Mouse (Mus musculus): Measurements from ENCODE around the gene Cdkl5. TPM values are rescaled to one million over a fixed set of nuclear protein-coding genes. Genes with fewer than 3 reads are reported as not detected.
A peak's percentile ranks its signal among the peaks of the same experiment; 100 is the strongest.
"Not testable (repeated sequence)": the region's sequence is repeated elsewhere in the genome, so short reads cannot be mapped to it uniquely, and the experiment has no call there.

Cdkl5 gene
- total RNA-seq, 2 experiments from 2014 or later: 105 to 111 TPM

- DNase-seq (ENCODE audit: low spot score in 2 of 2): no peak
These were observed 75.4 kb downstream of the Cdkl5 start for GRCm38 (mm10) chrX:160919022-160919637.

- no peak for DNase-seq (ENCODE audit: low spot score in 2 of 2)
These were observed 87.6 kb downstream of the Cdkl5 start, which contains the start of gene Gja6 for GRCm38 (mm10) chrX:160906952-160907351. Gja6 (minus strand) TSS chrX:160907052.

DNA sequence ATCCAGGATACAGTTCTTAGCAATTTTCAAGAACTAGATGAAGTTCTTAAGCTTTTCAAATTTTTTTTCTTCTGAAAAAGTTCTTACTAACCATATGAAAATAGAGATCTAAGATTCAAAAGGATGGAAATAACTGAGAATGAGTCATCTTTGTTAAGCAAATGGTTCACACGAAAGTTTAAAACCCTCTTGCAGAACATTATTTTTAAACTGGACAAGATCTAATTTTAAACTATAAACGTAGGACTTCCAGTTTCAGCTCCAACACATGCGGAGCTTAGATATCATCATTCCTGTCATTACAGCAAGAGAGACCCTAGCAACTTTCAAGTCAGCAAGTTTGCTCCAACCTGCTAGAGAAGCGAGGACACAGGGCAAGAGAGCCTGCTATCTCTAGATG, 88.0 kb downstream of the Cdkl5 start:
- DNase-seq (ENCODE audit: low spot score in 2 of 2): no peak

- no peak for DNase-seq (ENCODE audit: low spot score in 2 of 2)
These were observed 88.6 kb downstream of the Cdkl5 start for GRCm38 (mm10) chrX:160905913-160906312.

- DNase-seq (ENCODE audit: low spot score in 2 of 2): no peak
These were observed 89.3 kb downstream of the Cdkl5 start for GRCm38 (mm10) chrX:160905041-160905678.

DNA sequence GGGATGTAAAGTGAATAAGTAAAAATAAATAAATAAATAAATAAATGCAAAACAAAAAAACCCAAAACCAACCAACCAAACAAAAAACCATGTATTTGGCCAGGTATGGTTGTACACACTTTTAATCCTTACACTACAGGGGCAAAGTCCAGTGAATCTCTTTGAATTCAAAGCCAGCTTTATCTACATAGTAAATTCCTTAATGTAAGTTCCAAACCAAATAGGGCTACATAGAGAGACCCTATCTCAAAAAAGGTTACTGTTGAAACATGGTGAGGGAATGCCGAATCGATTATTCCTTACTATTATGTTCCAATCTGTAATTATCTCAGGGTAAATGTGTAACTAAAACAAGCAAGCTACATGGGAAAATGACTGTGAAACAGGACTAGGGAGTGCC, 93.4 kb downstream of the Cdkl5 start:
- no peak for DNase-seq (ENCODE audit: low spot score in 2 of 2)

- no peak for DNase-seq (ENCODE audit: low spot score in 2 of 2)
These were observed 102.4 kb downstream of the Cdkl5 start for GRCm38 (mm10) chrX:160892077-160892476.

GRCm38 (mm10) chrX:160886301-160886700, 108.2 kb downstream of the Cdkl5 start:
- peak in 1 of 2 experiments; percentile 33 for DNase-seq (ENCODE audit: low spot score in 2 of 2)

DNA sequence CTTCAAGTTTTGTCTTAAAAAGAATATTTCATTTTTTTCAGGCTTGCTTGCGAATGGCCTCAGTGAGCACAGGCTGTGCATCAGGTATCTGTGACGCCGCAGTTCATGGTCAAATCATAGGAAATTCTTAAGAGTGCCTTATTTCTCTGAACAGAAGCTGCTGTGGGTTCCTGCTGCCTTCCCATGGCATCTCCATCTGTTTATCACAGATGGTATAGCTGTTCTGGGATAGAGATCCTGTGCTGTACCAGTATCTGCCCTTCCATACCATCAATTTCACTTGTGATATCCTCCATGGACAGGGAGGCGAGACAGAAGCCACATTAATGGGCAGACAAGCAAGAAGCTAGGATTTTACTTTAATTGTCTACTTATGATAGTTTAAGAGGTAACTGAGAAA, 127.9 kb downstream of the Cdkl5 start:
- no peak for DNase-seq (ENCODE audit: low spot score in 2 of 2)

GRCm38 (mm10) chrX:160865022-160865421, 129.5 kb downstream of the Cdkl5 start:
- no peak for DNase-seq (ENCODE audit: low spot score in 2 of 2)

- DNase-seq (ENCODE audit: low spot score in 2 of 2): no peak
These were observed 130.7 kb downstream of the Cdkl5 start for GRCm38 (mm10) chrX:160863689-160864383.

- no peak for DNase-seq (ENCODE audit: low spot score in 2 of 2)
These were observed 186.3 kb downstream of the Cdkl5 start for GRCm38 (mm10) chrX:160808226-160808625.

DNA sequence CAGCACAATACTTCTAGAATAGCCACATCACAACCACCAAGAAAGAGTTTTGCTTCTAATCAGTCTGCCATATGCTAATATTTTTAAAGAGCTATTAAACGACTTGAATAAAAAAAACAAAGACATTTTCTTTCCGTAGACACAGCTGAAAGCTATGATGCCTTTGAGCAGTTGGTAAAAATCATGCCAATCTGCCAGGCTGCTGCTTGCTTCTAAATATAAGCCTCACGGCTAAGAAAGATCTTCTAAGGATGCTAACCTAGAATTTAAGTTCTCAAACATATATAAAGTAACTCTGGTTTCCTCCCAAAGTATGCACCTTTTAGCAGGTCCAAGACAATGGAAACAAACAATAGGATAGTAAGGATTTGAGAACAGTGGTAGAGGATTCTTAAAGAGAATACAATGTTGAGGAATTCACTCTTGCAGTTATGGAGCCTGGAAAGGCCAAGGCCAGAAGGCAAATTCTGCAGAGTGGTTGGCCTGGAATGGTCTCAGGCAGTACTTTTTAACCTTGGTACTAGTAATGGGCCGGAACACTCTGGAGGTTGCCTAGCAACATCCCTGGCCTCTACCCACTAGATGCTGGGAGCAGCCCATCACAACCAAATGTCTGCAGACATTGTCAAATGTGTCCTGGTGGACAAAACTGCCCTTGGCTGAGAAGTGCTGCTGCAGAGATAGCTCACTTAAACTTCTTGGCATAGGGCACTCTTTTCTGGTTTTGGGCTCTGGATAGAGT, 189.9 kb downstream of the Cdkl5 start:
- peak in 1 of 2 experiments; percentile 18 for DNase-seq (ENCODE audit: low spot score in 2 of 2)

GRCm38 (mm10) chrX:160794920-160795319, 199.6 kb downstream of the Cdkl5 start:
- no peak for DNase-seq (ENCODE audit: low spot score in 2 of 2)

- no peak for DNase-seq (ENCODE audit: low spot score in 2 of 2)
These were observed 212.2 kb downstream of the Cdkl5 start for GRCm38 (mm10) chrX:160782276-160782675.

DNA sequence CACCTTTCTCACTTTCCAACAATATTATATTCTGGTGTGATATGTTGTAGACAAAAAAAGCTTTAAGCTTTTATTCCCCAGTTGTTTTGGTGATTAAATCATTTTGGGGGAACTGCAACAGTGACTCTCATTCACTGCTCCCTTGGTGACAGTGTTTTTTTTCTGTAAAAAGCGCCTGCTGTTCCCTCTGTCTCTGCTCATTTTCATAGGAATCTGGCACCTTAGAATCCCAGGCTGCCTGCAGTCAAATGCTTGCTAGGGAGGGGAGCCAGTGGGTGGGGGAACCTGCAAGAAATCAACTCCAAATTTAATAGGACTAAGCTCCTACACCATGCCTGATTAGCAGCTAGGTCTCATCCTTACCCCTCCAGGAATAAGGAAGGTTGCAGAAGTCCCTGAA, 221.5 kb downstream of the Cdkl5 start:
- peak in 1 of 2 experiments; percentile 46 for DNase-seq (ENCODE audit: low spot score in 2 of 2)

- not testable (repeated sequence) for DNase-seq (ENCODE audit: low spot score in 2 of 2)
These were observed 224.9 kb downstream of the Cdkl5 start for GRCm38 (mm10) chrX:160769622-160770021.

DNA sequence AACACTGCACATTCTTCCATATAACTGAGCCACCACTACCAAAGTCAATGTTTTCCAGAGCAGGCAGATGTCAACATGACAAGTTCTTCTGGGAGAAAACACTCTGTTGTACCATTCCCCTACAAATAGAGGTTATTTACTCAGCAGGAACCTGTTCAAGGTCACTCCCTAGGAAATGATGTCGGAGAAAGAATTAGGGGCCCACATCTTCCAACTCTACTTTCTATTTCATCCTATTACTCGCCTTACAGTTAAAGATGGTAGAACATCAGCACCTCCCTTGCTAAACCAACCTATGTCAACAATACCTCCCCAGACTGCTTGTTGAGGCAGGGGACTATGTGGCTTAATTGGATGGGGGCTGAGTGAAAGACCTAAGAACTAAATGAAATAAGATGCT, 226.8 kb downstream of the Cdkl5 start, which contains the start of gene Rs1:
TSS of gene Rs1 (plus strand) at position 301 of the 400 bp plus-strand sequence.
- no peak for DNase-seq (ENCODE audit: low spot score in 2 of 2)

GRCm38 (mm10) chrX:160766233-160766616, 228.3 kb downstream of the Cdkl5 start:
- no peak for DNase-seq (ENCODE audit: low spot score in 2 of 2)

GRCm38 (mm10) chrX:160765389-160766232, 228.9 kb downstream of the Cdkl5 start:
- peak; percentile 92 to 94 for DNase-seq (ENCODE audit: low spot score in 2 of 2)

- DNase-seq (ENCODE audit: low spot score in 2 of 2): no peak
These were observed 243.7 kb downstream of the Cdkl5 start for GRCm38 (mm10) chrX:160750808-160751207.

Measured in layer of hippocampus, postnatal 14 days (tissue).